Mouse (Mus musculus): ENCODE measurements at regions not wholly inside any gene's neighbourhood (a gene's known extent, or its start where the extent isn't known, plus 50 kb on each side); places are given as distances from the start of the nearest gene placed in this dataset.

GRCm38 (mm10) chr2:171766193-171766930 lies 276.9 kb downstream of the Cbln4 start:
- Histone ChIP-seq H3K4me3 (replicated peaks; ENCODE audit: low read length) (no peak overlapping the region), H3K36me3 (ENCODE audit: insufficient read depth, low read length) (no peaks in the 10 kb centered on the region), H3K9me3 (ENCODE audit: low read length) (no peaks in the 10 kb centered on the region), H3K27me3 (ENCODE audit: insufficient read depth, low read length) (no peaks in the 10 kb centered on the region), H3K4me1 (replicated peaks; ENCODE audit: low read depth, low read length) (no peaks in the 10 kb centered on the region)
- TF ChIP-seq NANOG (IDR thresholded peaks at IDR 0.05; ENCODE audit: borderline replicate concordance, low read length) (no peak), POU5F1 (IDR thresholded peaks at IDR 0.05; ENCODE audit: borderline replicate concordance, low read length) (no peak), CTCF (conservative IDR thresholded peaks at IDR 0.05; ENCODE audit: low read length) (no peak)

- H3K4me1 ChIP-seq (replicated peaks; ENCODE audit: low read depth, low read length), result no peaks in the 10 kb centered on the region
- H3K36me3 ChIP-seq (ENCODE audit: insufficient read depth, low read length), result no peaks in the 10 kb centered on the region
- no peaks in the 10 kb centered on the region for H3K9me3 ChIP-seq (ENCODE audit: low read length)
- no peaks in the 10 kb centered on the region for H3K27me3 ChIP-seq (ENCODE audit: insufficient read depth, low read length)
- no peak overlapping the region for H3K4me3 ChIP-seq (replicated peaks; ENCODE audit: low read length)
- no peak for TF ChIP-seq CTCF (conservative IDR thresholded peaks at IDR 0.05; ENCODE audit: low read length)
- TF ChIP-seq NANOG (IDR thresholded peaks at IDR 0.05; ENCODE audit: borderline replicate concordance, low read length), result no peak
- TF ChIP-seq POU5F1 (IDR thresholded peaks at IDR 0.05; ENCODE audit: borderline replicate concordance, low read length), result no peak
These were observed 278.2 kb downstream of the Cbln4 start for GRCm38 (mm10) chr2:171765071-171765470.

- Histone ChIP-seq H3K4me1 (replicated peaks; ENCODE audit: low read depth, low read length) (peaks cover 23% of the 10 kb centered on the region), H3K9me3 (ENCODE audit: low read length) (no peaks in the 10 kb centered on the region), H3K27me3 (ENCODE audit: insufficient read depth, low read length) (peaks cover 9% of the 10 kb centered on the region), H3K4me3 (replicated peaks; ENCODE audit: low read length) (peak overlapping the region; percentile 13; the same call in 1 of the 2 replicates), H3K36me3 (ENCODE audit: insufficient read depth, low read length) (no peaks in the 10 kb centered on the region)
- TF ChIP-seq NANOG (IDR thresholded peaks at IDR 0.05; ENCODE audit: borderline replicate concordance, low read length), result no peak
- TF ChIP-seq POU5F1 (IDR thresholded peaks at IDR 0.05; ENCODE audit: borderline replicate concordance, low read length), result no peak
- TF ChIP-seq CTCF (conservative IDR thresholded peaks at IDR 0.05; ENCODE audit: low read length), result no peak
These were observed 289.8 kb downstream of the Cbln4 start for GRCm38 (mm10) chr2:171753502-171753901.

- Histone ChIP-seq H3K4me1 (replicated peaks; ENCODE audit: low read depth, low read length) (peaks cover 16% of the 10 kb centered on the region), H3K9me3 (ENCODE audit: low read length) (no peaks in the 10 kb centered on the region), H3K27me3 (ENCODE audit: insufficient read depth, low read length) (peaks cover 12% of the 10 kb centered on the region), H3K4me3 (replicated peaks; ENCODE audit: low read length) (no peak overlapping the region), H3K36me3 (ENCODE audit: insufficient read depth, low read length) (no peaks in the 10 kb centered on the region)
- TF ChIP-seq POU5F1 (IDR thresholded peaks at IDR 0.05; ENCODE audit: borderline replicate concordance, low read length), result no peak
- TF ChIP-seq CTCF (conservative IDR thresholded peaks at IDR 0.05; ENCODE audit: low read length), result no peak
- TF ChIP-seq NANOG (IDR thresholded peaks at IDR 0.05; ENCODE audit: borderline replicate concordance, low read length), result no peak
These were observed 296.1 kb downstream of the Cbln4 start for GRCm38 (mm10) chr2:171747162-171747561.

GRCm38 (mm10) chr2:171743111-171743510 lies 300.2 kb downstream of the Cbln4 start:
- H3K4me3 ChIP-seq (replicated peaks; ENCODE audit: low read length), result no peak overlapping the region
- H3K4me1 ChIP-seq (replicated peaks; ENCODE audit: low read depth, low read length), result peaks cover 15% of the 10 kb centered on the region
- H3K27me3 ChIP-seq (ENCODE audit: insufficient read depth, low read length), result peaks cover 3% of the 10 kb centered on the region; the same call in 1 of the 2 replicates
- no peaks in the 10 kb centered on the region for H3K36me3 ChIP-seq (ENCODE audit: insufficient read depth, low read length)
- TF ChIP-seq CTCF (conservative IDR thresholded peaks at IDR 0.05; ENCODE audit: low read length), result no peak
- TF ChIP-seq NANOG (IDR thresholded peaks at IDR 0.05; ENCODE audit: borderline replicate concordance, low read length), result no peak
- TF ChIP-seq POU5F1 (IDR thresholded peaks at IDR 0.05; ENCODE audit: borderline replicate concordance, low read length), result no peak
- peaks cover 6% of the 10 kb centered on the region; the same call in 1 of the 2 replicates for H3K9me3 ChIP-seq (ENCODE audit: low read length)

- no peak for TF ChIP-seq NANOG (IDR thresholded peaks at IDR 0.05; ENCODE audit: borderline replicate concordance, low read length)
- no peak for TF ChIP-seq CTCF (conservative IDR thresholded peaks at IDR 0.05; ENCODE audit: low read length)
- TF ChIP-seq POU5F1 (IDR thresholded peaks at IDR 0.05; ENCODE audit: borderline replicate concordance, low read length), result no peak
- H3K4me1 ChIP-seq (replicated peaks; ENCODE audit: low read depth, low read length), result peaks cover 11% of the 10 kb centered on the region
- H3K27me3 ChIP-seq (ENCODE audit: insufficient read depth, low read length), result peaks cover 6% of the 10 kb centered on the region; the same call in 1 of the 2 replicates
- H3K4me3 ChIP-seq (replicated peaks; ENCODE audit: low read length), result no peak overlapping the region
- H3K36me3 ChIP-seq (ENCODE audit: insufficient read depth, low read length), result no peaks in the 10 kb centered on the region
- H3K9me3 ChIP-seq (ENCODE audit: low read length), result peaks cover 6% of the 10 kb centered on the region; the same call in 1 of the 2 replicates
These were observed 300.6 kb downstream of the Cbln4 start for GRCm38 (mm10) chr2:171742706-171743105.

- Histone ChIP-seq H3K4me1 (replicated peaks; ENCODE audit: low read depth, low read length) (no peaks in the 10 kb centered on the region), H3K9me3 (ENCODE audit: low read length) (peaks cover 6% of the 10 kb centered on the region; the same call in 1 of the 2 replicates), H3K4me3 (replicated peaks; ENCODE audit: low read length) (no peak overlapping the region), H3K27me3 (ENCODE audit: insufficient read depth, low read length) (peaks cover 11% of the 10 kb centered on the region; the same call in 1 of the 2 replicates), H3K36me3 (ENCODE audit: insufficient read depth, low read length) (no peaks in the 10 kb centered on the region)
- no peak for TF ChIP-seq CTCF (conservative IDR thresholded peaks at IDR 0.05; ENCODE audit: low read length)
- TF ChIP-seq POU5F1 (IDR thresholded peaks at IDR 0.05; ENCODE audit: borderline replicate concordance, low read length), result no peak
- TF ChIP-seq NANOG (IDR thresholded peaks at IDR 0.05; ENCODE audit: borderline replicate concordance, low read length), result no peak
These were observed 305.5 kb downstream of the Cbln4 start for GRCm38 (mm10) chr2:171737761-171738160.

GRCm38 (mm10) chr2:171735061-171735490 lies 308.2 kb downstream of the Cbln4 start:
- Histone ChIP-seq H3K36me3 (ENCODE audit: insufficient read depth, low read length) (no peaks in the 10 kb centered on the region), H3K9me3 (ENCODE audit: low read length) (peaks cover 6% of the 10 kb centered on the region; the same call in 1 of the 2 replicates), H3K4me1 (replicated peaks; ENCODE audit: low read depth, low read length) (no peaks in the 10 kb centered on the region), H3K4me3 (replicated peaks; ENCODE audit: low read length) (no peak overlapping the region), H3K27me3 (ENCODE audit: insufficient read depth, low read length) (peaks cover 11% of the 10 kb centered on the region; the same call in 1 of the 2 replicates)
- TF ChIP-seq CTCF (conservative IDR thresholded peaks at IDR 0.05; ENCODE audit: low read length) (no peak), NANOG (IDR thresholded peaks at IDR 0.05; ENCODE audit: borderline replicate concordance, low read length) (no peak), POU5F1 (IDR thresholded peaks at IDR 0.05; ENCODE audit: borderline replicate concordance, low read length) (no peak)
